Mouse (Mus musculus): ENCODE results near the gene Gnai2.

- TF ChIP-seq CTCF (IDR thresholded peaks at IDR 0.05; ENCODE audit: low read depth) (no peak), EP300 (IDR thresholded peaks at IDR 0.05; ENCODE audit: low read depth) (no peak)
Observed at GRCm38 (mm10) chr9:107659961-107660360, 24.8 kb upstream of the Gnai2 start.
